Mouse (Mus musculus) embryonic fibroblast, embryonic 13.5 days (primary cell): ENCODE results near the gene Kcnip1. TPM values are rescaled to one million over a fixed set of nuclear protein-coding genes. Genes with fewer than 3 reads are reported as not detected.

Experiments used
- H3K27ac ChIP-seq: 2 replicates; pipeline ENCODE4 v1.5.1; 2012; ENCODE audit warnings: low read length, control low read depth, inconsistent platforms; ENCODE audit not compliant: insufficient read depth
- H3K4me1 ChIP-seq: 2 replicates; pipeline ENCODE4 v1.6.1; 2011; ENCODE audit warnings: low read length; ENCODE audit not compliant: control insufficient read depth, insufficient read depth
- H3K4me3 ChIP-seq: 2 replicates; pipeline ENCODE4 v1.5.1; 2011; ENCODE audit warnings: mild to moderate bottlenecking, control low read depth, low read length; ENCODE audit not compliant: insufficient read depth
- CTCF ChIP-seq: IDR thresholded peaks from 2 replicates; pipeline ENCODE4 v1.5.1; 2011; ENCODE audit warnings: mild to moderate bottlenecking, control low read depth, low read length, moderate library complexity, borderline replicate concordance; ENCODE audit not compliant: insufficient read depth
- POLR2A ChIP-seq: IDR thresholded peaks from 2 replicates; pipeline ENCODE4 v1.6.1; 2011; ENCODE audit warnings: low read depth, mild to moderate bottlenecking, control low read depth, low read length, moderate library complexity
- polyA plus RNA-seq: library from polyadenylated mRNA; stranded (reverse); fragments of >200 nt; gene quantifications from 2 replicates; pipeline ENCODE4 v1.2.4, GENCODE M21; 2011; ENCODE audit warnings: low read depth; ENCODE audit not compliant: missing spikeins, insufficient read length

The Kcnip1 gene
- polyA plus RNA-seq, 1 experiment = 2.7 TPM

- Histone ChIP-seq H3K4me3 (no peak overlapping the region), H3K27ac (no peak overlapping the region), H3K4me1 (0 out of 2 replicates have a peak, but pooled peaks cover 2% of the 10 kb centered on the region)
- TF ChIP-seq POLR2A = no peak
- no peak; the same call in 1 of the 2 replicates for TF ChIP-seq CTCF
Observed at GRCm38 (mm10) chr11:33928658-33929057, 64.3 kb downstream of the Kcnip1 start.

GRCm38 (mm10) chr11:33927836-33928235 is 65.1 kb downstream of the Kcnip1 start:
- Histone ChIP-seq H3K4me1 (0 out of 2 replicates have a peak, but pooled peaks cover 1% of the 10 kb centered on the region), H3K27ac (no peak overlapping the region)
- TF ChIP-seq POLR2A = no peak
- no peak for TF ChIP-seq CTCF

DNA sequence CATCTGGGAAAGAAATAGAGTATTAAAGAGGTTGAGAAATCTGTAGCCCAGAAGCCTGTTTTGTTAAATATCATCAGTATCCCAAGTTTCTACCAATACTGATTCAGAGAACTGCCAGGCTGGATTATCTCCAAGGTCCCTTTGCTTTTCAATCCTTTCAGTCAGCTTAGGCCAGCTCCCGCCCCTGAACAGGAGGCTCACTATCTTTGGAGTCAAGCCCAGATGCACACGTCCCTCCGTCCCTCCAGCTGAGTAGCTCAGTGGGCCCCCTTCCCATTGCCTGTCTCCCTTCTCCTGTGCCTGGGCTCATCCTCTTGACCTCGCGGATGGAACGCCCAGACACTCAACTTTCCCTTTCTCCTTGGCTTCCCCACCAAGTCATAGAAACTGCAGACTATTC is 65.6 kb downstream of the Kcnip1 start:
- H3K4me3 ChIP-seq = no peak overlapping the region
- TF ChIP-seq CTCF (no peak), POLR2A (no peak)
- no peaks in the 10 kb centered on the region for H3K4me1 ChIP-seq
- H3K27ac ChIP-seq = no peak overlapping the region

More at GRCm38 (mm10) chr11:33927836-33928235, 65.1 kb downstream of the Kcnip1 start:
- H3K4me3 ChIP-seq = no peak overlapping the region

GRCm38 (mm10) chr11:33926551-33926950 is 66.4 kb downstream of the Kcnip1 start:
- no peak for TF ChIP-seq CTCF
- TF ChIP-seq POLR2A = no peak
- H3K4me3 ChIP-seq = no peak overlapping the region
- H3K4me1 ChIP-seq = no peaks in the 10 kb centered on the region
- H3K27ac ChIP-seq = no peak overlapping the region

- H3K4me1 ChIP-seq = no peaks in the 10 kb centered on the region
- TF ChIP-seq CTCF (no peak), POLR2A (no peak)
- H3K4me3 ChIP-seq = no peak overlapping the region
- H3K27ac ChIP-seq = no peak overlapping the region
Observed at GRCm38 (mm10) chr11:33925778-33926177, 67.2 kb downstream of the Kcnip1 start.

DNA sequence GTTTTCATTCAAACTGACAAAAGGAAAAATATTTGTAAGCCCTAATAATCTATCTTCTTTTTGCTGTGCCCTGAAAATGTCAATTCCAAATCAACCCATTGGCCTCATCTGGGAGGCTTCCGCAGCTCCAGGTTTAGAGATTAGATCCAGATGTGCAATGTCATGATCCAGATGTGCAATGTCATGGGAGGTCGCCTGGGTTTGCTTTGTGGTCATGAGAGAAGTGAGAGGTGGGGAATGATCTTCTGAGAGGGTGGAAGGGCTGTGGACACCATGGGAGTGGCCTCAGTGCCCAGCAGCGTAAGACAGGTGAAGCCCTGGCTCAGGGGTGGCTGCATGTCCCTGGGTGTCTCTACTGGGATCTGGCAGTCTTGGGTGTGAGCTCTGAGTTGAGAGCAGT is 69.9 kb downstream of the Kcnip1 start:
- no peak overlapping the region for H3K27ac ChIP-seq
- H3K4me3 ChIP-seq = no peak overlapping the region
- H3K4me1 ChIP-seq = no peaks in the 10 kb centered on the region
- TF ChIP-seq POLR2A = no peak
- no peak for TF ChIP-seq CTCF

DNA sequence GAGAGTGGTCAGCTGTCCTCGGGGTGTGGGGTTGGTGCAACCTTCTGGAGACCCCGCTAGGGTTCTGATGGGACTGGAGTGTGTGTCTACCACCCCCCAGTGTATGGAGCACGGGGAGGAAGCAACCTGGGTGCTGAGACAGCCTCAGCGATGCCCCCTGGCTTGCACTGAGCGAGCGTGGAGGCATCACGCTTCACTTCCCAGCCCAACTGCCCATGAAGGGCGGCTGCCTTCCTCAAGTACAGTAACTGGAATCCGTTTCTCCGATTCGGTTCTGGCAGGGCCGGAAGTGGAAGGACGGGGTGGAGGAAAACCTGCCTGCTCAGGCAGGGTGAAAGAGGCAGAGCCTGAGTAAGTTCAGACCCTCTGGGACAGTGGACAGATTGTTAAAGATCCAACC is 71.5 kb downstream of the Kcnip1 start:
- TF ChIP-seq CTCF (no peak), POLR2A (no peak)
- no peak overlapping the region for H3K27ac ChIP-seq
- no peak overlapping the region for H3K4me3 ChIP-seq
- H3K4me1 ChIP-seq = no peaks in the 10 kb centered on the region

DNA sequence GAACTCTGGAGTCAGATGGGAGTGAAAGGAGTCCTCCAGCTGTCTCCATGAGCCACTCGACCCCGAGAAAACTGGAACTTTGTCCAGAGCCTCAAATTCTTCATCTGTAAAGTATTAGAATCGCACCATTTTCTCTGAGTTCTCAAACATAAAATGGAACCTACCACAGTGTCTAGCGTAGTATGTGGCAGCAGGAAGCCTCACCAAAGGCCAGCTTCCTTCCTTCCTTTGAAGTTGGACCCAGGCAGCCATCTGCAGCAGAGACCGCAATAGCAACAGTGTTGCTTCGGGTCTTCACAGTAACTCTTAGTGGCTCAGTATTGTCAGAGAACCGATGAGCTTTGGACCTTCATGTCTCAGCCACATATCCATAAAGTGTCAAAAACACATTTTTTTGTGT is 73.1 kb downstream of the Kcnip1 start:
- Histone ChIP-seq H3K4me1 (no peaks in the 10 kb centered on the region), H3K4me3 (no peak overlapping the region), H3K27ac (no peak overlapping the region)
- no peak for TF ChIP-seq CTCF

DNA sequence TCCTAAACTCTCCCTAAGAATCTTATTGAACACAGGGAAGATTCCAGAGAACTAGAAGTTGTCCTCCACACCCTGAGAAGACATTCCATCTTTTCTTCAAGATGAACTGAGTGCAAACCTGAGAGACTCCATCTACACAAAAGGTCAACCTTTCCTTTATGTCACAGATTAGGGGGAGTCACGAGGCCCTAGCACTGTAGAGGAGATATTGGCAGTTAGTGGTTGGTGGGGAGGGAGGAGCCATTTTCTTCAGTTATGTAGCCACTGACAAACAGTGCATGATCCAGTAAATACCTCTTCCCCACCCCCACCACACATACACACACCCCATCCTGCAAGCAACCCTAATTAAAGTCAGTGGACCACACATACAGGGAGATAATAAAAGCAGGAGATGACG is 74.5 kb downstream of the Kcnip1 start:
- TF ChIP-seq POLR2A = no peak
- Histone ChIP-seq H3K4me3 (no peak overlapping the region), H3K27ac (no peak overlapping the region), H3K4me1 (no peaks in the 10 kb centered on the region)

DNA sequence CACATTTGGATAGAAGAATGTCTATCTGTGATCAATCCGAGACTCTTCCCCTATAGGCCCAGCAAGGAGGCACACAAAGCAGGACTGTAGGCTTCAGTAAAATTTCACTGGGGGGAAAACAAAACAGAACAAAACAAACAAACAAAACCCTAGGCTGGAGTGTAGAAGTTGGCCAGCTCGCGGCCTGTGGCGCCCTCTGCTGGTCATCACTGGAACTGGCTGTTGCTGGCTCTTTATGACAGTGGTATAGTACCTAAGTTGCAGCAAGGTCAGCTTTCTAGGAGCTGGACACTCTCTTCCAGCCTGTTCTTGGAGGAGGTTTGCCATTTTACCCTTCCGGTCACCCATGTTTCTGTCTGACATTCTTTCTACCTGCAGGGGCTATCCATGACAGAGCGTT is 75.4 kb downstream of the Kcnip1 start:
- TF ChIP-seq CTCF = peak; percentile 92
- no peak for TF ChIP-seq POLR2A
- Histone ChIP-seq H3K4me3 (no peak overlapping the region), H3K27ac (no peak overlapping the region), H3K4me1 (no peaks in the 10 kb centered on the region)

- Histone ChIP-seq H3K27ac (no peak overlapping the region), H3K4me1 (no peaks in the 10 kb centered on the region), H3K4me3 (no peak overlapping the region)
- TF ChIP-seq CTCF = no peak
- TF ChIP-seq POLR2A = no peak
Observed at GRCm38 (mm10) chr11:33914216-33914615, 78.7 kb downstream of the Kcnip1 start.

GRCm38 (mm10) chr11:33913061-33913460 is 79.9 kb downstream of the Kcnip1 start:
- Histone ChIP-seq H3K27ac (no peak overlapping the region), H3K4me3 (no peak overlapping the region), H3K4me1 (no peaks in the 10 kb centered on the region)
- TF ChIP-seq POLR2A = no peak
- TF ChIP-seq CTCF = no peak
